Mouse (Mus musculus) activated CD4-positive, CD25-positive, alpha-beta regulatory T cell (primary cell): Measurements from ENCODE around the gene Sema3g. TPM values are rescaled to one million over a fixed set of nuclear protein-coding genes. Genes with fewer than 3 reads are reported as not detected.

Experiments used
- polyA plus RNA-seq, 2 experiments: library from polyadenylated mRNA; unstranded; fragments of 100-300 nt; shearing (Covaris generic); gene quantifications; one replicate each; pipeline ENCODE4 v1.2.1; 2017

Gene Sema3g
- polyA plus RNA-seq, result not detected

GRCm38 (mm10) chr14:31217666-31218065, at the start of gene Sema3g:
TSS of gene Sema3g (plus strand) at chr14:31217860.

GRCm38 (mm10) chr14:31168425-31168824, 49.2 kb upstream of the Sema3g start, which contains the start of gene Stab1:
TSS of gene Stab1 (minus strand) at chr14:31168641.

GRCm38 (mm10) chr14:31208084-31208483, 9.6 kb upstream of the Sema3g start, which contains the start of gene Tnnc1:
TSS of gene Tnnc1 (plus strand) at chr14:31208312.

GRCm38 (mm10) chr14:31216846-31217245, 814 bp upstream of the Sema3g start, which contains the start of gene Nisch:
TSS of gene Nisch (minus strand) at chr14:31216946.

GRCm38 (mm10) chr14:31251084-31251604, 33.5 kb downstream of the Sema3g start, which contains the start of the genes Phf7 and Bap1:
TSS of gene Phf7 (minus strand) at chr14:31251317.
TSS of gene Bap1 (plus strand) at chr14:31251450.

Other genes with a start within 250 kb of the Sema3g start
- gene Glt8d1, start 216.5 kb upstream of the Sema3g start, polyA plus RNA-seq, result 1 to 10 TPM; 7.3 to 9.7 TPM
- 100 to 1,000 TPM; 363 to 372 TPM for gene Spcs1, start 216.2 kb upstream of the Sema3g start, polyA plus RNA-seq
- 100 to 1,000 TPM; 134 to 149 TPM for gene Pbrm1, start 198.7 kb upstream of the Sema3g start, polyA plus RNA-seq
- 100 to 1,000 TPM in 1 of 2 experiments, 10 to 100 TPM in 1; 61.4 to 126 TPM for gene Gnl3, start 198.7 kb upstream of the Sema3g start, polyA plus RNA-seq
- 100 to 1,000 TPM in 1 of 2 experiments, 10 to 100 TPM in 1; 61.0 to 141 TPM for gene Smim4, start 88.9 kb upstream of the Sema3g start, polyA plus RNA-seq
- 1 to 10 TPM; 2.2 to 2.4 TPM for gene Nt5dc2, start 86.8 kb upstream of the Sema3g start, polyA plus RNA-seq
- 1 to 10 TPM in 1 of 2 experiments, under 1 TPM in 1; 0.92 to 1.1 TPM for gene Stab1, start 49.2 kb upstream of the Sema3g start, polyA plus RNA-seq
- gene Tnnc1, start 9.5 kb upstream of the Sema3g start, polyA plus RNA-seq, result not detected
- 100 to 1,000 TPM; 154 to 198 TPM for gene Nisch, start 914 bp upstream of the Sema3g start, polyA plus RNA-seq
- gene Phf7, start 33.5 kb downstream of the Sema3g start, polyA plus RNA-seq, result 10 to 100 TPM; 13.2 to 18.1 TPM
- 10 to 100 TPM; 62.0 to 63.5 TPM for gene Bap1, start 33.6 kb downstream of the Sema3g start, polyA plus RNA-seq
- gene Dnah1, start 106.0 kb downstream of the Sema3g start, polyA plus RNA-seq, result under 1 TPM in 1 of 2 experiments, not detected in 1; 0.06 TPM
- gene Capn7, start 118.8 kb downstream of the Sema3g start, polyA plus RNA-seq, result 10 to 100 TPM; 51.4 to 57.4 TPM
- gene Sh3bp5, start 218.2 kb downstream of the Sema3g start, polyA plus RNA-seq, result 100 to 1,000 TPM in 1 of 2 experiments, 10 to 100 TPM in 1; 50.2 to 124 TPM